Mouse (Mus musculus): Measurements from ENCODE around the gene Scaf8.

The Scaf8 gene

GRCm38 (mm10) chr17:3207529-3208240, 92.9 kb downstream of the Scaf8 start:
- no peak for DNase-seq (ENCODE audit: low read depth, low spot score)

GRCm38 (mm10) chr17:3208471-3208870, 93.7 kb downstream of the Scaf8 start:
- DNase-seq (ENCODE audit: low read depth, low spot score): no peak

GRCm38 (mm10) chr17:3209581-3209980, 94.8 kb downstream of the Scaf8 start:
- no peak for DNase-seq (ENCODE audit: low read depth, low spot score)

- DNase-seq (ENCODE audit: low read depth, low spot score): no peak
These were observed 95.4 kb downstream of the Scaf8 start for GRCm38 (mm10) chr17:3210134-3210533.

GRCm38 (mm10) chr17:3212105-3212504, 97.3 kb downstream of the Scaf8 start:
- no peak for DNase-seq (ENCODE audit: low read depth, low spot score)

DNA sequence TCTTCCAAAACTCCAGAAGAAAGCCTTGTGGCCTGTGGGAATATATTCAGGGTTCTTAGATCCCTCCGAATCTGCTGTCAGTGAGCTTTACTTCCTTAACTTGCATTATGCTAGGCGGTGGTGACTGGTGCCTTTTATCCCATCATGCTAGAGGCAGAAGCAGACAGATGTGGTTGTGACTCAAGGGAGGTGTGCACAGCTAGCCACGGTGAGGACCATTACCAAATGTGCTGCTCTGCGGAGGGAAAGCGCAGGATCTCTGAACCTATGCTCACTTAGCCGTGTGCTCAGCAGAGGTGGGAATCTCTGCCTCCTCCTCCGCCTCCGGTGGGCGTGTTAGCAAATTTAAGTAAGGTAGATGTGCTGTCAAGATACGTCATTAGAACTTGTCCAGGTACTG, 98.1 kb downstream of the Scaf8 start:
- DNase-seq (ENCODE audit: low read depth, low spot score): no peak

DNA sequence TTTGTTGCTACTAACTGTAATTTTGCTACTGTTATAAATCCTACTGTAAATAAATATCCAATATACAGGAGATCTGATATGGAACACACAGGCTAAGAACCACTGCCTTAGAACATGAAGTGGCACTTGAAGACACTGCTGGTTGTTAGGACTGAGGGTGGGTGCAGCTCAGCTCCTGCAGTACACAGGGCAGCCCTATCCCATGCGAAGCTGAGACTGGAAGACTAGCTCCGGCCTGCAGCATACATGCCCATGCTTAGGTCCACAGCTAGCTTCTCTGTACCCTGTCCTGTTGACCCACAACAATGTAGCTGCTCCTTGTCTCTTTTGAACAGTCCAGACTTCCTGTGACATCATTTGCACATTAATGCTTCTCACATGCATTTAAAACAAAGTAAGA, 100.1 kb downstream of the Scaf8 start:
- DNase-seq (ENCODE audit: low read depth, low spot score): no peak

DNA sequence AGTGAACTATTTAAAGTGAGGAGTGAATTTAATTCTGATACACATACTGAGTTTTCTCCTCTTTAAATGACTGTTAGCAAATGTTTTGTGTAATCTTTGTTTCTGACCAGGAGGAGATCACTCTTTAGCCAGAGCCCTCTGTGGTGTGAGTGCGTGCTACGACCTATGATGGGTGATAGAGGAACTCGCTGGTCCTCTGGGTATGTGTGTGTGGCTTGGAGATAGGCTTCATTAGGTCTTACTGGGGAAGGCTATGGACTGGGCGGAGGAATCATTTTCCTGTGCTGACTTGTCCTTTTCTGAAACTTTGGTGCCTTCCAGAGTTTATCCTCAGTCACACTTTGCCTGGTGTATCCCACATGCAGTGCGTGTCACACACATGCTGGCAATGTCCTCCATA, 102.3 kb downstream of the Scaf8 start:
- no peak for DNase-seq (ENCODE audit: low read depth, low spot score)

GRCm38 (mm10) chr17:3218364-3218763, 103.6 kb downstream of the Scaf8 start:
- DNase-seq (ENCODE audit: low read depth, low spot score): no peak

- no peak for DNase-seq (ENCODE audit: low read depth, low spot score)
These were observed 104.1 kb downstream of the Scaf8 start for GRCm38 (mm10) chr17:3218916-3219315.

DNA sequence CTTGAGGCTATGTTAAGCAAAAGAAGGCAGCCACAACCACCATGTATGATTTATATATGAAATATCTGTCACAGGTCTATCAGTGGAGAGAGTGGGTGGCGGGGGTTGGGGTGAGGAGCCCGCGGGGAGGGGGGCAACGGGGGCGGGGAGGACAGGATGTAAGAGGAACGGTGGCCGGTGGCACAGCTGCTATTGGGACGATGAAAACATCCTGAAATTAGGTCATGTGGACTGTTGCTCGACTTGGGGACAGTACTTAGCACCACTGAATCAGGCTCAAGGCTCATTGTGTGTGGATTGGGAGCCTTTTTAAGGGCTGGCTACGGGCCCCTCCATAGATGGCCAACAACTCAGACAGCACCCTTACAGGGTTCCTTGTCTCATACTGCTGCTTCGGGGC, 105.4 kb downstream of the Scaf8 start:
- DNase-seq (ENCODE audit: low read depth, low spot score): no peak

GRCm38 (mm10) chr17:3223071-3223470, 108.3 kb downstream of the Scaf8 start:
- DNase-seq (ENCODE audit: low read depth, low spot score): no peak

- DNase-seq (ENCODE audit: low read depth, low spot score): no peak
These were observed 108.9 kb downstream of the Scaf8 start for GRCm38 (mm10) chr17:3223721-3224120.

- DNase-seq (ENCODE audit: low read depth, low spot score): no peak
These were observed 109.8 kb downstream of the Scaf8 start for GRCm38 (mm10) chr17:3224383-3225106.

- DNase-seq (ENCODE audit: low read depth, low spot score): no peak
These were observed 115.6 kb downstream of the Scaf8 start for GRCm38 (mm10) chr17:3230231-3231000.

GRCm38 (mm10) chr17:3232626-3233025, 117.9 kb downstream of the Scaf8 start:
- no peak for DNase-seq (ENCODE audit: low read depth, low spot score)

- DNase-seq (ENCODE audit: low read depth, low spot score): no peak
These were observed 128.9 kb downstream of the Scaf8 start for GRCm38 (mm10) chr17:3243672-3244071.

- no peak for DNase-seq (ENCODE audit: low read depth, low spot score)
These were observed 130.3 kb downstream of the Scaf8 start for GRCm38 (mm10) chr17:3244881-3245739.

DNA sequence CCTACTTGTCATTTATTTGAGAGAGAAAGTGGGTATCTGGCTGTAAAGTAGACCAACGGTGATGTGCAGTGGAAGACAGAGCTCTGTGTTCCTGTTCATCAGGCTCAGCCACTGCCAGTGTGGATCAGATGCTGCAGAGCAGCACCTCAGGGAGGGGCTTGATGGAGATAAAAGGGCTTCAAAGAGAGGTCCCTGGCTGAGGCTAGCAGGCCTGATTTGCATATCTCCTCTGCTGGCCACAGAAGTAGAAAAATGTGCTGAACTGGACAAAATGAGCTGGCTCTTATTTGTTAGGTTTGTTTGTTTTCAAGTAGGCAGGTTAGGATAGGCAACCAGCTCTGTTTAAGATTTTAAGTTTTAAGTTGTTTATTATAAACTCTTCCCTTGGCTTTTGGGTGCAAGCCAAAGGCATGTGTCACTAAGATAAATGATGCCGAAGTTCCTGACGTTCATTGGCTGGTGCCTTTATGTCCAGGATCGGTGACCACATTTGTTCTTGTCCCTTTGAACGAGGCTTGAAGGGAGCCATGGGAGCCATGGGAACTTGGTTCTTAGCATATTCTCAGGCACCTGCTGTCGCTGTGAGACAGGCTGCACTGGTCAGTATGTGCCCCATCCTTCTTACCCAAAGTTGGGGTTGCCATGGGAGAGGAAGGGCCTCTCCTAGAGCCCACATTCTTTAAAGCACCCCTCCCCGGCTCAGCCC, 132.0 kb downstream of the Scaf8 start:
- DNase-seq (ENCODE audit: low read depth, low spot score): no peak

Measured in brain, embryonic 18.5 days (tissue).